Mouse (Mus musculus) liver, postnatal 0 days (tissue): ENCODE measurements around the gene Zc3h7b. TPM values are rescaled to one million over a fixed set of nuclear protein-coding genes. Genes with fewer than 3 reads are reported as not detected.
"Not testable (repeated sequence)": the region's sequence is repeated elsewhere in the genome, so short reads cannot be mapped to it uniquely, and the experiment has no call there.

ENCODE experiments used
- ATAC-seq: fragments of 200-750 bp; cut with Nextera tagmentation; 2 replicates; pipeline ENCODE4 v1.8.0; 2017; ENCODE audit warnings: mild to moderate bottlenecking, moderate library complexity
- DNase-seq: peaks from one replicate; pipeline ENCODE4 v3.0.0-alpha.2; 2016
- H3K27ac ChIP-seq: fragments of 300-500 bp; sonication (generic); 2 replicates; pipeline ENCODE4 v1.5.1; 2014; ENCODE audit warnings: antibody characterized with exemption, moderate library complexity, mild to moderate bottlenecking, low read depth
- H3K27me3 ChIP-seq: fragments of 300-500 bp; sonication (generic); 2 replicates; pipeline ENCODE4 v1.6.1; 2014; ENCODE audit warnings: low read length, control low read depth, mixed read lengths; ENCODE audit not compliant: insufficient read depth
- H3K36me3 ChIP-seq: fragments of 300-500 bp; sonication (generic); replicated peaks from 2 replicates; pipeline ENCODE4 v1.6.1; 2014; ENCODE audit warnings: mild to moderate bottlenecking, control low read depth, low read length, moderate library complexity, mixed read lengths; ENCODE audit not compliant: insufficient read depth
- H3K4me1 ChIP-seq: fragments of 300-500 bp; sonication (generic); 2 replicates; pipeline ENCODE4 v1.6.1; 2014; ENCODE audit warnings: antibody characterized with exemption, mild to moderate bottlenecking, control low read depth; ENCODE audit not compliant: insufficient read depth
- H3K4me2 ChIP-seq: fragments of 300-500 bp; sonication (generic); 2 replicates; pipeline ENCODE4 v1.6.1; 2014; ENCODE audit warnings: low read depth, mild to moderate bottlenecking, low read length, moderate library complexity, mixed read lengths
- H3K4me3 ChIP-seq: fragments of 300-500 bp; sonication (generic); 2 replicates; pipeline ENCODE4 v1.5.1; 2014; ENCODE audit warnings: low read depth, low read length
- H3K9ac ChIP-seq: fragments of 300-500 bp; sonication (generic); replicated peaks from 2 replicates; pipeline ENCODE4 v1.6.1; 2014; ENCODE audit warnings: mild to moderate bottlenecking, moderate library complexity
- H3K9me3 ChIP-seq: fragments of 300-500 bp; sonication (generic); 2 replicates; pipeline ENCODE4 v1.6.1; 2016; ENCODE audit warnings: mild to moderate bottlenecking, control low read depth, low read length, mixed read lengths
- CTCF ChIP-seq: sonication (generic); IDR thresholded peaks from 2 replicates; pipeline ENCODE4 v1.5.1; 2016; ENCODE audit warnings: antibody characterized with exemption, low read depth
- EP300 ChIP-seq: IDR thresholded peaks from 2 replicates; pipeline ENCODE4 v1.6.1; 2016; ENCODE audit warnings: antibody characterized with exemption, low read depth, mild to moderate bottlenecking
- WGBS: fragments of 180-500 bp; shearing (Covaris S2); extraction: QIAGEN DNeasy Blood & Tissue Kit; methylation state at CpG from one replicate; pipeline ENCODE4 v1.1.7; 2014; ENCODE audit not compliant: insufficient replicate concordance; 5-methylcytosine and 5-hydroxymethylcytosine counted together
- polyA plus RNA-seq: library from polyadenylated mRNA; unstranded; fragments of >200 nt; fragmentation: Nextera tagmentation; extraction: Ambion mirVana; gene quantifications from 2 replicates; pipeline ENCODE4 v1.2.1, GENCODE M21; 2015

Gene Zc3h7b
- polyA plus RNA-seq, 1 experiment from 2014 or later: 4.2 TPM

DNA sequence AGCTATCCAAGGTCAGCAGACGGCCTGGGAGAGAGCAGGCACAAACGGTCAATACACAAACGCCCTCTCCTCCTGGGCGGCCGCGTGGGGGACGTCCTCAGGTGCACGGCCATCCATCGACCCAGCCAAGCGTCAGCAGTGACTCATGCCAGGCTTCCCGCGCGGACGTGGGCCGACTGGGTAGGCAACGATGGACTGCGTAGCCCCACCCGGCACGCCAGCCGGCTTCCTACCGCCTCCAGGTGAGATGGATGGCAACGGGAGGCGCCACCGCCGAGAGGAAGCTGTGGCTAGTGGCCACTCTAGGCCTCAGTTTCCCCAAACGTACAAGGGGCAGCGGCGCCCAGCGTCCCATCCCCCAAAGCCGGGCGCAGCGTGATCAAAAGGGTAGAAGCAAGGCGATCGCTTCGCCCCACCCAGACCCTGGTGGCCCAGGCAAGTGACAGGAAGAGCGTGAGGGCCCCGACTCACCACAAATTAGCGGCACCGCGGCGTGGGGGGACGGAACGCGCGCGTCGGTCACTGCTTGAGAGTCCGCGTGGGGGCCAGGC, 15.5 kb upstream of the Zc3h7b start:
- peaks cover 14% of the 10 kb centered on the region for H3K4me1 ChIP-seq
- peak overlapping the region; percentile 77 for H3K9ac ChIP-seq
- DNase-seq (peak; percentile 85), ATAC-seq (peak; percentile 72)
- 2% methylated on average over 46 of the region's 49 CpGs for WGBS
- no peaks in the 10 kb centered on the region for H3K9me3 ChIP-seq
- H3K27ac ChIP-seq: peak overlapping the region; percentile 90
- H3K4me3 ChIP-seq: peak overlapping the region; percentile 75
- H3K27me3 ChIP-seq: no peaks in the 10 kb centered on the region
- peaks cover 17% of the 10 kb centered on the region for H3K36me3 ChIP-seq
- 0 out of 2 replicates have a peak, but pooled peaks have one; percentile 6 for TF ChIP-seq CTCF
- no peak for TF ChIP-seq EP300
- H3K4me2 ChIP-seq: peak overlapping the region; percentile 72

DNA sequence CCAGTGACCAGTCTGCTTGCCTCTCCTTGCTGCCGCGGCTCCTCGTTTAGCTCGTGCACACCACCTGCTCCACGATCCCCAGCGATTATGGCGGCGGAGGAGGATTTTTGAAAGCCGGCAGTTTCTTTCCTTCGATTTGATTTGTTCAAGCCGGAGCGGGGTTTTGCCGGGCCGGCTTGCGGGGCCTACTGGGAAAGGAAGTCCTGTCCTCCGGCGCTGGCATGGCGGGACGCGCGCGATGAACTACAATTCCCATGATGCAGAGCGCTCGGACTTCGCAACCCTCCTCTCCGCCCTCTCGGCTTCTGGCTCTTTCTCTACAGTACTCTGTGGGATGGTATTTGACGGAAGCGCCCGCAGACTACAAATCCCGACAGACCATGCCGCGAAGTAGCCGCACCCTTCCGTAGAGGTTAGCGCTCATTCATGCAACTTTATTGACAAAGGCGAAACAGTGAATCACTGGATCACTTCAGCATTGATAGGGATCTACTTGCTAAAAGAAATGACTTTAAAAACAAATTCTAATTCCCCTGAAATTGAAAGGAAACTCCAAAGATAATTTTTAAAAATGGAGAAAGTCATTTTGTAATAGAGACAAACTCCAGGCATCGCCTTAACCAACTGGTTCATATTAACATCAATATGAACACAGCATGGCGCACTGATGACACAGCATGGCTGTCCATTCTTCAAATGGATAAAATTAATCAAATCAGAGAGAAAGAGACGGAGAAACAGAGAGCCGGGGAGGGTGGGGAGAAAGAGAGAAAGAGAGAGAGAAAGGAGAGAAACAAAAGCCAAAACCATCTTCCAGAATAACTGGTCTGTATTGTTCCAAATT, 14.8 kb upstream of the Zc3h7b start:
- peak overlapping the region; percentile 75 for H3K4me3 ChIP-seq
- peaks cover 11% of the 10 kb centered on the region for H3K36me3 ChIP-seq
- peak overlapping the region; percentile 72 for H3K4me2 ChIP-seq
- H3K27me3 ChIP-seq: no peaks in the 10 kb centered on the region
- ATAC-seq: peak; percentile 95
- no peaks in the 10 kb centered on the region for H3K9me3 ChIP-seq
- H3K27ac ChIP-seq: peak overlapping the region; percentile 90
- 7% methylated on average over 37 of the region's 41 CpGs for WGBS
- H3K9ac ChIP-seq: peak overlapping the region; percentile 77
- TF ChIP-seq EP300 (peak; percentile 83), CTCF (no peak)
- peak; percentile 98 for DNase-seq
- H3K4me1 ChIP-seq: peaks cover 14% of the 10 kb centered on the region

DNA sequence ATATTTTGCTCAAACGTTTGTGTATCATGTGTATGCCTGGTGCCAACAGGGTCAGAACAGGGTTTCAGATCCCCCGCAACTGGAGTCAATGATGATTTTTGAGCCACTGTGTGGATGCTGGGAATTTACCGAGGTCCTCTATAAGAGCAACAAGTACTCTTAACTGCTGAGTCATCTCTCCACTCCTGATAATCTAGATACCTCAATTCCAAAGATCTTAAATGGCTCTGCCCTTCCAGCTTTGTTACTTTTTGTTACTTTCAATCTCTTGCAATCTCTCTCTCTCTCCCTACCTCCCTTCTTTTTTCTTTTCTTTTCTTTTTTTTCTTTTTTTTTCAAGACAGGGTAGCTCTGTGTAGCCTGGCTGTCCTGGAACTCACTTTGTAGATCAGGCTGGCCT, 9.8 kb upstream of the Zc3h7b start:
- H3K4me3 ChIP-seq: no peak overlapping the region
- ATAC-seq (no peak), DNase-seq (no peak)
- no peak overlapping the region for H3K27ac ChIP-seq
- H3K4me1 ChIP-seq: no peaks in the 10 kb centered on the region
- H3K9ac ChIP-seq: no peak overlapping the region
- TF ChIP-seq CTCF (no peak), EP300 (no peak)
- H3K27me3 ChIP-seq: no peaks in the 10 kb centered on the region
- 41% methylated on average over 3 of the region's 3 CpGs for WGBS
- H3K4me2 ChIP-seq: no peak overlapping the region
- H3K9me3 ChIP-seq: no peaks in the 10 kb centered on the region
- H3K36me3 ChIP-seq: no peaks in the 10 kb centered on the region

DNA sequence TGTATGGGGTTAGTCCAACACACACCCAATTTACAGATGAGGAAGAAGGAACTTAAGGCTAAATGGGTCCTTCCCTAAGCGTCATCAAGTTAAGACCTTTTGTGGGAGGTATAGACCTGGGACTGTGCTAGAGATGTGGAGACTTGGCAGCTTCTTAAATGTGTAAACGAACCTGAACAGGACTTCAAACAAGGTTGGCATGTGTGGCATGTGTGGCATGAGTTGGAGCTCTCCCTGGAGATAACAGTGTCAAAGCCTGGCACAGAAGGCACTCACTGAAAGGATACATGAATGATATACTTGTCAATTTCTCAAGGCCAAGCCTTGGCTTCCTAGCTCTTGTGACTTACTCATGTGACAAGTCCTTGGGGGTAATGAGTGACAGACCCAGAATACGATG, 5.6 kb upstream of the Zc3h7b start:
- H3K27me3 ChIP-seq: no peaks in the 10 kb centered on the region
- no peak for ATAC-seq
- peaks cover 2% of the 10 kb centered on the region; the same call in 1 of the 2 replicates for H3K4me1 ChIP-seq
- DNase-seq: no peak
- no peak overlapping the region for H3K9ac ChIP-seq
- H3K27ac ChIP-seq: no peak overlapping the region
- no peak overlapping the region for H3K4me2 ChIP-seq
- WGBS: 72% methylated on average over 3 of the region's 3 CpGs
- H3K9me3 ChIP-seq: no peaks in the 10 kb centered on the region
- TF ChIP-seq CTCF (no peak), EP300 (no peak)
- no peaks in the 10 kb centered on the region for H3K36me3 ChIP-seq
- no peak overlapping the region for H3K4me3 ChIP-seq

DNA sequence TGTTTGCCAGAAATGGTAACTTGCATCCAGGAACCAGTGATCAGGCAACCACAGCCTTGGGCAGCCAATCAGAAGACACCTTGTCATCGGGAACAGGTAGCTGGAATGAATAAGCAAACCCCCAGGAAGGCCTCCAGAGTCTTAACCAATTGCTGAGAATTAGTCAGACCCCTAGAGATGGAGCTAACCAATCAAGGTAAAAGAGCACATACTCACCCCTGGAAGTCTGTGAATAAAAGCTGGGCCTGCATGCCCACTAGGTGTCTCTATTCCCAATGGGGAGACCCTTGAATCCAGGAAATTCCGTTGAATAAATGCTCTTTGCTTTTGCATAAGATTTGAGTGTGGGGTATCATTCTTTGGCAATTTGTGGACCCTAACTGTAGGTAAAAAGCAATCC, 4.9 kb upstream of the Zc3h7b start:
- no peak overlapping the region for H3K4me2 ChIP-seq
- no peak overlapping the region for H3K27ac ChIP-seq
- no peaks in the 10 kb centered on the region for H3K9me3 ChIP-seq
- no peak overlapping the region for H3K9ac ChIP-seq
- WGBS: 26% methylated on average over 2 of the region's 2 CpGs
- DNase-seq (no peak), ATAC-seq (no peak)
- no peaks in the 10 kb centered on the region for H3K27me3 ChIP-seq
- H3K4me1 ChIP-seq: peaks cover 6% of the 10 kb centered on the region; the same call in 1 of the 2 replicates
- no peak overlapping the region for H3K4me3 ChIP-seq
- TF ChIP-seq EP300: no peak
- TF ChIP-seq CTCF: peak; percentile 46
- no peaks in the 10 kb centered on the region for H3K36me3 ChIP-seq

DNA sequence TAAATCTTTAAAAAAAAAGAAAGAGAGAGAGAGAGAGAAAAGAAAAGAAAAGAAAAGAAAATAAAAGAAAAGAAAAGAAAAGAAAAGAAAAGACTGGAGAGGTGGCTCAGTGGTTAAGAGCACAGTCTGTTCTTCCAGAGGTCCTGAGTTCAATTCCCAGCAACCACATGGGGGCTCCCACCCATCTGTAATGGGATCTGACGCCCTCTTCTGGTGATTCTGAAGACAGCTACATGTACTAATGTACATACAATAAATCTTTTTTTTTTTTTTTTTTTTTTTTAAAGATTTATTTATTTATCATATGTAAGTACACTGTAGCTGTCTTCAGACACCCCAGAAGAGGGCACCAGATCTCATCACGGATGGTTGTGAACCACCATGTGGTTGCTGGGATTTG, 2.5 kb upstream of the Zc3h7b start:
- TF ChIP-seq CTCF: peak; percentile 35
- H3K4me3 ChIP-seq, H3K27me3 ChIP-seq, ATAC-seq, H3K36me3 ChIP-seq, DNase-seq, H3K9me3 ChIP-seq, H3K9ac ChIP-seq, H3K4me2 ChIP-seq, H3K4me1 ChIP-seq, H3K27ac ChIP-seq: not testable (repeated sequence)
- 34% methylated on average over 2 of the region's 2 CpGs for WGBS
